Mouse (Mus musculus) heart, adult 2 months (tissue): ENCODE measurements around the gene Add1.
A peak's percentile ranks its signal among the peaks of the same experiment; 100 is the strongest.

Experiments
- CTCF ChIP-seq: fragments of 200-600 bp; IDR thresholded peaks from 2 replicates; pipeline ENCODE4 v1.8.1; 2022; ENCODE audit warnings: antibody characterized with exemption, mild to moderate bottlenecking, moderate library complexity
- POLR2A ChIP-seq: fragments of 200-500 bp; IDR thresholded peaks from 2 replicates; pipeline ENCODE4 v1.6.1; 2011; ENCODE audit warnings: mild to moderate bottlenecking, low read depth, low read length, control low read depth; ENCODE audit not compliant: insufficient read depth

GRCm38 (mm10) chr5:34636481-34637287, 63.2 kb downstream of the Add1 start, which contains the start of gene Mfsd10:
- TF ChIP-seq POLR2A (peak; percentile 60; the same call in 1 of the 2 replicates), CTCF (peak; percentile 62)
